Mouse (Mus musculus) embryonic facial prominence, embryonic 10.5 days (tissue): ENCODE measurements around the gene Tnfrsf18. TPM values are rescaled to one million over a fixed set of nuclear protein-coding genes. Genes with fewer than 3 reads are reported as not detected.

ENCODE experiments used
- DNase-seq: peaks from one replicate; pipeline ENCODE4 v3.0.0-alpha.2; 2017; ENCODE audit warnings: low spot score
- H3K27ac ChIP-seq: fragments of 300-500 bp; sonication (generic); replicated peaks from 2 replicates; pipeline ENCODE4 v1.5.1; 2016; ENCODE audit warnings: mild to moderate bottlenecking
- H3K27me3 ChIP-seq: fragments of 300-500 bp; sonication (generic); replicated peaks from 2 replicates; pipeline ENCODE4 v1.6.1; 2016; ENCODE audit warnings: low read depth, mild to moderate bottlenecking; ENCODE audit not compliant: poor library complexity, severe bottlenecking
- H3K36me3 ChIP-seq: fragments of 300-500 bp; sonication (generic); replicated peaks from 2 replicates; pipeline ENCODE4 v1.6.1; 2016; ENCODE audit warnings: mild to moderate bottlenecking, moderate library complexity
- H3K4me1 ChIP-seq: fragments of 300-500 bp; sonication (generic); 2 replicates; pipeline ENCODE4 v1.6.1; 2016
- H3K4me3 ChIP-seq: fragments of 300-500 bp; sonication (generic); 2 replicates; pipeline ENCODE4 v1.5.1; 2016; ENCODE audit warnings: mild to moderate bottlenecking, moderate library complexity
- H3K9me3 ChIP-seq: fragments of 300-500 bp; sonication (generic); 2 replicates; pipeline ENCODE4 v1.6.1; 2016; ENCODE audit warnings: mild to moderate bottlenecking
- whole genome bisulfite sequencing: fragments of 180-500 bp; shearing (Covaris S2); methylation state at CpG from one replicate; pipeline ENCODE4 v1.1.7; 2016; 5-methylcytosine and 5-hydroxymethylcytosine counted together
- polyA plus RNA-seq: library from polyadenylated mRNA; unstranded; fragments of >200 nt; fragmentation: Nextera tagmentation; extraction: Ambion mirVana; gene quantifications from 2 replicates; pipeline ENCODE4 v1.2.1, GENCODE M21; 2016

Gene Tnfrsf18
- polyA plus RNA-seq, 1 experiment from 2014 or later, result 1.4 TPM

DNA sequence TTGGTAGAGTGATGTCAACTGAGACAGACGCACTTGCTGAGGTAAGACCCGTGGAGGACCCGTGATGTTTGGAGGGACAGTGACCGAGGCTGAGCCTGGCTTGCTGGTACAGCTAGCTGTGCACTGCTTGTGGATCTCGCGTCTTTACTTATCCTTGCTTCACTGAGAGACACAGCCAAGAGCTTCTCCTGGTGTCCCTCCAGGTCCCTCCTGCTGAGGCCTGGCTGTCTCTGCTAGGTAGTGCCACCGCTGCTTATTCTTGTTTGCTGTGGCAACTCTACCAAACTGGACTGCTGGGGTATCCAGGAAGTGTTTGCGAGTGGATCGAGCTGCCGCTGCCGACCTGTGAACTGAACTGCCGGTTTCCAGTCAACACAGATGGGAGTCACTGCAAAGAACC, 6.2 kb upstream of the Tnfrsf18 start:
- WGBS, result 92% methylated on average over 12 of the region's 12 CpGs
- Histone ChIP-seq H3K27me3 (no peaks in the 10 kb centered on the region), H3K9me3 (no peaks in the 10 kb centered on the region), H3K4me1 (no peaks in the 10 kb centered on the region), H3K27ac (no peak overlapping the region), H3K36me3 (peaks cover 40% of the 10 kb centered on the region), H3K4me3 (no peak overlapping the region)
- no peak for DNase-seq

DNA sequence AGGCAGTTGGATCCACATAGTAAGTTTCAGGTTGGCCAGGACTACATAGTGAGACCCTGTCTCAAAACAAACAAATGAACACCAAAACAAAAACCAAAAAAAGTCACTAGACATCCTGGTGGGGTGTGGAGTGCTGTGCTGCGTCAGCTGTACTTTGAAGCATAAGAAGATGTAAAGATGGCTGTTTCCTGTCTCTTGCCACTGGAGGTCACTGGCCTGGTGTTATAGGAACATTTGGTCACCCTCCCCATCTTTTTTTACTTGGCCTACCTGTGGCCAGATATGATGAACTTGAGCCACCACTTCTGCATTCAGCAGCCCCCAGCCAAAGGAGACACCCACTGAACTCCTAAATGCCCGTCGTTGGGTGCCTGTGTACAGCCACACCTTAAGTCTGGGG, 4.6 kb upstream of the Tnfrsf18 start:
- no peaks in the 10 kb centered on the region for H3K27me3 ChIP-seq
- no peak overlapping the region for H3K4me3 ChIP-seq
- H3K9me3 ChIP-seq, result no peaks in the 10 kb centered on the region
- DNase-seq, result no peak
- 80% methylated on average over 3 of the region's 3 CpGs for WGBS
- H3K4me1 ChIP-seq, result no peaks in the 10 kb centered on the region
- H3K36me3 ChIP-seq, result peaks cover 31% of the 10 kb centered on the region
- H3K27ac ChIP-seq, result no peak overlapping the region

DNA sequence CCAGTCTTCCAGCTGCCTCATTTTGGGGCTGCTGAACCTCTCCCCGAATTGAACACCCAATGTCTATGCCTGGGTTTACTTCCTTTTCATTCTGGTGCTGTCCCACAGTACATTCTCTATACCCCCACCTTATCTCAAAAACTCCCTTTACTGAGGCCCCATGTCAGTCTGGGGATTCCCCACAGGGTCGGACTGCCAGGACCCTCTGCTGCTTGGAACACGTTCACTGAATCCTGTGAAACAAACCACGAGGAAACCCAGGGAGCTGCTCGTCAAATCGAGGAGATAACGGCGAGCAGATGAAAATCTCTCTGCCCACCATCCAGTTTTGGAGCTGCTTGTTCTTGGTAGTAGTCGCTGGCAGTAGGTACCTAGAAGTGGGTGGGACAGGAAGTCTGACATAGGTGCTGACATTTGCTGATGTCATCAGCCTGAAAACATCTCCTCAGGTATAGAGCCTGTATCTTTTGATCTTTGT, 4.0 kb upstream of the Tnfrsf18 start:
- Histone ChIP-seq H3K27ac (no peak overlapping the region), H3K4me1 (no peaks in the 10 kb centered on the region), H3K4me3 (no peak overlapping the region), H3K27me3 (no peaks in the 10 kb centered on the region), H3K9me3 (no peaks in the 10 kb centered on the region), H3K36me3 (peaks cover 34% of the 10 kb centered on the region)
- DNase-seq, result no peak
- WGBS, result 82% methylated on average over 9 of the region's 9 CpGs

DNA sequence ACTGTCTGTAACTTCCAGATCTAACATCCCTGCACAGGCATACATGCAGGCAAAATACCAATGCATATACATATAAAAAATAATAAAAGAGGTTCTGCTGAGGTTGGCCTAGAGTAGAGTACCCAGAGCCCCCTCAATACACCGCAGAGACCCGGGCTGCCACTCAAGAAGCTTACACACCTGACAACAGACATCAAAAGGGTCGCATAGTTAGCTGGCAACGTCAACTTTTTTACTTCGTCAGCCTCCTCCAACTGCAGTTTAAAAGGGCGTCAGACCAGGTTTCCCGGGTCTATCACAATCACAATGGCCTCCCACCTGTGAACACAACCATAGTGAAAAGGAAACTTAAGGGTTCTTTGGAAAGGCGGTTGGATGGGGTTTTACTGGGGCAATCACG, 2.4 kb upstream of the Tnfrsf18 start:
- Histone ChIP-seq H3K27ac (no peak overlapping the region), H3K27me3 (no peaks in the 10 kb centered on the region), H3K4me1 (no peaks in the 10 kb centered on the region), H3K4me3 (no peak overlapping the region), H3K9me3 (no peaks in the 10 kb centered on the region), H3K36me3 (peaks cover 46% of the 10 kb centered on the region)
- 86% methylated on average over 9 of the region's 9 CpGs for WGBS
- no peak for DNase-seq

DNA sequence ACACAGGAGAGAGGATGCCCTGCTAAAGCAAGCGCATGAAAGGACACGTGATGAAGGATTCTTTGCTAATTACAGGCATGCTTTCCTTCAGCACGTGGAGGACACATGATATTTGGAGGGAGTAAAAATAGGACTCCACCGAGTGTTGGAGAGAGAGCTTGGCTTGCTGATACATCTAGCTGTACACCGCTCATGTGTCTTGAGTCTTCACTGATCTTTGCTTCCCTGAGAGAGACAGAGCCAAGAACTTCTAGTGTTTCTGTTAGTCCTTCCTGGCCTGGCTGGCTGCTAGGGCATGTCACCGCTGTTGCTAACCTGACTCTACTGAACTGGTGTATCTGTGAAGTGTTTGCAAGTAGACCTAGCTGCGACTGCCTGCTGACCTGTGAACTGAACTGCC, 1.8 kb upstream of the Tnfrsf18 start:
- Histone ChIP-seq H3K27me3 (no peaks in the 10 kb centered on the region), H3K9me3 (no peaks in the 10 kb centered on the region), H3K4me1 (no peaks in the 10 kb centered on the region), H3K27ac (no peak overlapping the region), H3K36me3 (peaks cover 51% of the 10 kb centered on the region), H3K4me3 (no peak overlapping the region)
- DNase-seq, result no peak
- WGBS, result 95% methylated on average over 7 of the region's 7 CpGs

DNA sequence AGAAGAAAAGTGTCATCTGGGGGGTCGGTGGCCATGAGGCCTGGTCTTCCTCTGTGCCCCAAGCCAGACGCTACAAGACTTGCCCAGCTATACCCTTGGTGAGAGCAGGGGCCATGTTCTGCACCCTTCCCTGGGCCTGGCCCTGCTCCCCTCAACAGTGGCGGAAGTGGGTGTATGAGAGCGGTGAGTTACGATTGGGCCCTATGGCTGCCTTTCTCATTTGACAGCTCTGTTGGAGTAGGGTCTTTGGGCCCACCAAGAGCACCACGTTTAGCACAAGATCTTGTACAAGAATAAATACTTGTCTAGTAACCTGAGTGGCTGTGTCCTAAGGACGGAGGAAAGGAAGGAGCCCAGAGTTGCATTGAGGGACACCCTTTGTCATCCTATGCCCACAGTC, 2.6 kb downstream of the Tnfrsf18 start:
- Histone ChIP-seq H3K4me3 (no peak overlapping the region), H3K36me3 (peaks cover 45% of the 10 kb centered on the region), H3K27me3 (no peaks in the 10 kb centered on the region; the same call in 1 of the 2 replicates), H3K27ac (no peak overlapping the region), H3K9me3 (no peaks in the 10 kb centered on the region), H3K4me1 (peaks cover 33% of the 10 kb centered on the region)
- no peak for DNase-seq
- 92% methylated on average over 7 of the region's 7 CpGs for WGBS

DNA sequence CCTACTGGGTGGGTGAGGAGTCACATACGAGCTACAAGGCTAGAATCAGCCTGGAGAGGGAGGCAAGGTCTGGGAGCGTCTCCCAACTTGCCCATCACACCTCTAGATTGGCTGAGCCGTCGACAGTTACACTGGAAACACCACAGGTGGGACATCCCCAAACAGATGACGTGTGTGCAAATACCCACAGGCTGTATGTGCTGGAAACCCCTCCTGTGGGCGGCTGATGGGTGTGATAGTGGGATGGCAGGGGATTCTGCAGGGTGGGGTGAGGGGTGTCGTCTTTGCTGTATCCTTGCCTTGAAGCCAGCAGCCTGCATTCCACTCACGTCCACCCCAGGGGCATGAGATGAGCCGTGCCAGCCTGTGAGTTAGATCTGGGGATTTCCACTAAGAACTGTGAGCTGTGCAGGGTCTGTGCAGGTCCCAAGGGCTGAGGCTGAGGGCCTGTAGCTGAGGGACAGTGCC, 4.7 kb downstream of the Tnfrsf18 start:
- Histone ChIP-seq H3K27ac (peak overlapping the region; percentile 92), H3K4me1 (peaks cover 48% of the 10 kb centered on the region), H3K9me3 (no peaks in the 10 kb centered on the region), H3K27me3 (peaks cover 20% of the 10 kb centered on the region), H3K36me3 (peaks cover 42% of the 10 kb centered on the region), H3K4me3 (peak overlapping the region; percentile 65)
- 72% methylated on average over 9 of the region's 9 CpGs for WGBS
- no peak for DNase-seq

DNA sequence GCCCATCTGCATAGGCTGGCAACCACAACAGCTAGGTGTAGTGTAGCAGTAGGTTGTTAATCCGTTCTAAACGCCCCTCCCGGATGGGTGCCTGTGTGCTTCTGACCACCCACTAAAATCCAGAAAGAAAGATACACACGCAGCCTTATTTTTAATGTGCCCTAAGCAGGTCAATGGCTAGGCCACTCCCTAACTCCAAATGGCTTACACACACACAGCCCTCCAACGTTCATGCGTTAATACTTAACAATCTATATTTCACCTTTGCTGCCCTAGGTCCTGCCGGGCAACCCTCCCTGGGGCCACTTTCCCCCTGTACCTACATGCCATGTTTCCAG, 5.3 kb downstream of the Tnfrsf18 start:
- WGBS, result 10% methylated on average over 7 of the region's 7 CpGs
- peak overlapping the region; percentile 65 for H3K4me3 ChIP-seq
- no peak for DNase-seq
- no peaks in the 10 kb centered on the region for H3K9me3 ChIP-seq
- peaks cover 37% of the 10 kb centered on the region for H3K36me3 ChIP-seq
- peak overlapping the region; percentile 92 for H3K27ac ChIP-seq
- peaks cover 49% of the 10 kb centered on the region for H3K4me1 ChIP-seq
- peaks cover 25% of the 10 kb centered on the region for H3K27me3 ChIP-seq

DNA sequence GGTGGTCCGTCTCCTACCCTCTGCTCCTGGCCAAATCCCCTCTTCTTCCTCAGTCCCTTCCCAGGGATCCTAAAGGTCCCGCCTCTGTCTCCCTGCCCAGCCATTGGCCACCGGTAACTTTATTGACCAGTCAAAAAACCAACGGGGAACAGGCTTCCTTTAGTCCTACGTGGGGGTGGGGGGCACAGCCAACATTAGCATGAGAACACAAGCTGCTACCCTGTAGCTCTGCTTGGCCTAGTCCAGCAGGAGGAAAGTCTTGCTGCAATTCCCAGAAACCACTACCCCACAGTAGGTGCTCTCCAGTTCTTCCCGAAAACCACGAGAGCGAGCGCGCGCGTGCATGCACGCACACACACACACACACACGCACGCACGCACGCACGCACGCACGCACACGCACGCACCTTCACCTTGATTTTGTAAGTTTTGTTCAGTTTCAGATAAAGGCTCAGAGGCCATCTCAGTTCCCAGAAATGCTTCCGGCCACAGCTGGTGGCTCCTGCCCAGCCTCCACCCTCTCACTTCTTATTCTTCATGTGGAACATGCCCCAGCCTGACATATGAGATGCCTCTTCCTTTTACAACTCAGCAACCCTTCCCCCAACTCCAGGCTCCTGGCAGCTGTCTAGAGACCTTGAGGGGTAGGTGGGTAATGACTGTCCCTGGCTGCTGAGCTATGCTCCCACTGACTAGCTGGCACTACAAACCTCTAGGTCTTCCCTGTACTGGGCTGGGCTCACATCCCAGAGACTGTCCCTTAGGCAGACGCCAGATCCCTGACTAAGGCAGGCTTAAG, 5.8 kb downstream of the Tnfrsf18 start:
- WGBS, result 1% methylated on average over 24 of the region's 24 CpGs
- H3K4me3 ChIP-seq, result peak overlapping the region; percentile 65
- H3K27ac ChIP-seq, result peak overlapping the region; percentile 92
- H3K27me3 ChIP-seq, result peaks cover 30% of the 10 kb centered on the region
- peaks cover 49% of the 10 kb centered on the region for H3K4me1 ChIP-seq
- DNase-seq, result peak; percentile 86
- H3K9me3 ChIP-seq, result no peaks in the 10 kb centered on the region
- peaks cover 31% of the 10 kb centered on the region for H3K36me3 ChIP-seq

DNA sequence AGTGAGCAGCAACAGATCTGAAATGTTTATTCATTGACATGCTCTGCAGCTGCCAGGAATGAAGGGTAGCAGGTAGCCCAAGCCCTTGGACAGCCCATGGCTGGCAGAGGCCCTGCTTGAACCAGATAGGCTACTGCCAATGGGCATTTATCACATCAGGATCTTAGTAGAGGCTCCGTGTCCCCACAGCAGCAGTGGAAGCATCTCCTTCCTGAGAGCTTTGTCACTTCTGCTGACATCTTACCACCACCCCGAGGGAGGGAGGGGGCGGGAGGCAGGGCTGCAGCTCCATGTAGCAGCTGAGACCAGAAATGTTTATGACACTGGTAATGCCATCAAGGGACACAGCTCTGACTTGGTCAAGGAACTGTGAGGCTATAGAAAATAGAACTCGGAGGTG, 6.9 kb downstream of the Tnfrsf18 start:
- Histone ChIP-seq H3K4me1 (peaks cover 49% of the 10 kb centered on the region), H3K36me3 (peaks cover 20% of the 10 kb centered on the region), H3K4me3 (peak overlapping the region; percentile 65), H3K27ac (peak overlapping the region; percentile 92), H3K27me3 (peaks cover 30% of the 10 kb centered on the region), H3K9me3 (no peaks in the 10 kb centered on the region)
- 91% methylated on average over 4 of the region's 4 CpGs for WGBS
- no peak for DNase-seq

DNA sequence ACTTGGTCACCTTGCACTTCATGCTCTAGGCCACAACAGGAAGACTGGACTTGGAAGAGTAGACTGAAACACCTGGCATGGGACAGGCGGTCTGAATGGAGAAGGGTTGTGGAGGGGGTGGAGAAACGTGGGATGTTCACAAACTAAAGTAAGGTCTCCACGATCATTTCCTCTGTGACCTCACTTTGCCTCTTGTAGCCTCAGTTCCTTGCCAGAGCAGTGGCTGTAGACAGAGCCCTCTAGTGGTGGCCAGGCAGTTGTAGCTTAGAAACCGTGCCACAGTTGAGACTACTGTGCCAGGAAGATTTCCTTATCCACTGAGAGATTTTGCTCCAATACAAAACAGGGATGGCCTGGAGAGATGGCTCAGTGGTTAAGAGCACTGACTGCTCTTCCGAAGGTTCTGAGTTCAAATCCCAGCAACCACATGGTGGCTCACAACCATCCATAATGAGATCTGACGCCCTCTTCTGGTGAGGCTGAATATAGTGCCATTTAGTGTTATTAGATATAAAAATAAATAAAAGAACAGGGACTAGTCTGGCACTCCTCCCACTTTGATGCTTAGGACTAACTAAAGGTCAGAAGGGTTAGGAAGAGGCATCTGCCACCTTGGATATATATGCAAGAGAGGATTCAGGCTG, 7.6 kb downstream of the Tnfrsf18 start:
- Histone ChIP-seq H3K4me3 (no peak overlapping the region), H3K36me3 (peaks cover 13% of the 10 kb centered on the region), H3K4me1 (peaks cover 49% of the 10 kb centered on the region), H3K9me3 (no peaks in the 10 kb centered on the region), H3K27me3 (peaks cover 30% of the 10 kb centered on the region), H3K27ac (no peak overlapping the region)
- peak; percentile 55 for DNase-seq
- 44% methylated on average over 6 of the region's 6 CpGs for WGBS

DNA sequence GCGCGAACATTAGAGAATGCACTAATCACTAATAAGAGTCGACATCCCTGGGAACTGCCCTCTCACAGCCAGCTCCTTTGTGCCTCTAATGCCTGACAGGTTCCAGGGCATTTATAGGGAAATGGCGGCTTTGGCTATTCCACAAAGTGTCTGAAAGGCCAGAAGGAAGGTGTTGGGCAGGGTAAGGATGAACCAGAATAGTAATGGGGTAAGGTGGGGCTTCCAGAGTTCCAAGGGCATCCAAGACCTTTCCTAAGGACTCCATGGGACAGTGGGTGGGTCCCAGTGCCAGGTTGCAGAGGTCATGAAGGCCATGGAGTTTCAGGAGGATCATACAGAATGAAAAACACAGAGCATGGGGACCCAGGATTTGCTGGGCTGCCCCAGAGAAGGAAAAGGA, 8.3 kb downstream of the Tnfrsf18 start:
- H3K27me3 ChIP-seq, result peaks cover 30% of the 10 kb centered on the region
- WGBS, result 59% methylated on average over 4 of the region's 4 CpGs
- no peak for DNase-seq
- H3K27ac ChIP-seq, result no peak overlapping the region
- peak overlapping the region; percentile 48; the same call in 1 of the 2 replicates for H3K4me3 ChIP-seq
- H3K9me3 ChIP-seq, result no peaks in the 10 kb centered on the region
- peaks cover 8% of the 10 kb centered on the region for H3K36me3 ChIP-seq
- H3K4me1 ChIP-seq, result peaks cover 49% of the 10 kb centered on the region

DNA sequence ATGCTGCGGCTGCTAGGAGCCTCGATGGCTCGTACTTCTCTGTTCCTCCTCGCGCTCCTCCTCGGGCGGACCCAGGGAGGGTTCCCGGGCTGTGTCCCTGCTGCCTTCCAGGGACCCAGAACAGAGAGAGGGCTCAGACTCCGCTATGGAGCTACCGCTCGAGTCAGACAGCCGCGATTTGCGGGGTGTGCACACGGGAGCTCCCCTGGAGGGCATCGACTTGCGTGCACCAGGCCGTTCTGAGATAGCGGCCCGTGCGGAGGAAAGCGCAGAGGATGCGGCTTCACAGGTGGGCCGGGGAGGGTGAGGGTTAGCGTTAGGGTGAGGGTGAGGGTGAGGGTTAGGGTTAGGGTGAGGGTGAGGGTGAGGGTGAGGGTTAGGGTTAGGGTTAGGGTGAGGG, 8.9 kb downstream of the Tnfrsf18 start:
- Histone ChIP-seq H3K4me1 (peaks cover 49% of the 10 kb centered on the region), H3K36me3 (peaks cover 2% of the 10 kb centered on the region; the same call in 1 of the 2 replicates), H3K27ac (no peak overlapping the region), H3K9me3 (no peaks in the 10 kb centered on the region), H3K4me3 (peak overlapping the region; percentile 48), H3K27me3 (peaks cover 30% of the 10 kb centered on the region)
- DNase-seq, result peak; percentile 37
- 7% methylated on average over 25 of the region's 25 CpGs for WGBS
